Mouse (Mus musculus) megakaryocyte, adult 5-6 weeks (primary cell): ENCODE data around the gene Zfp692. TPM values are rescaled to one million over a fixed set of nuclear protein-coding genes. Genes with fewer than 3 reads are reported as not detected.
"Not testable (repeated sequence)": the region's sequence is repeated elsewhere in the genome, so short reads cannot be mapped to it uniquely, and the experiment has no call there.

Source experiments
- ATAC-seq: 2 replicates; pipeline ENCODE4 v1.8.0; 2016; ENCODE audit warnings: mild to moderate bottlenecking, inconsistent platforms; ENCODE audit not compliant: poor library complexity, severe bottlenecking
- total RNA-seq, 2 experiments: library from RNA; stranded (forward) in 1 of 2; stranded (reverse) in 1 of 2; fragments of 153-499, 151-499 nt in 1 of 2; fragments of 221-1000, 200-1000 nt in 1 of 2; gene quantifications; 2 replicates each; pipeline versions ENCODE4 v1.2.3 to v1.2.4; 2015 to 2017

Gene Zfp692
- total RNA-seq, 2 experiments from 2014 or later, result 5.6 to 8.6 TPM

DNA sequence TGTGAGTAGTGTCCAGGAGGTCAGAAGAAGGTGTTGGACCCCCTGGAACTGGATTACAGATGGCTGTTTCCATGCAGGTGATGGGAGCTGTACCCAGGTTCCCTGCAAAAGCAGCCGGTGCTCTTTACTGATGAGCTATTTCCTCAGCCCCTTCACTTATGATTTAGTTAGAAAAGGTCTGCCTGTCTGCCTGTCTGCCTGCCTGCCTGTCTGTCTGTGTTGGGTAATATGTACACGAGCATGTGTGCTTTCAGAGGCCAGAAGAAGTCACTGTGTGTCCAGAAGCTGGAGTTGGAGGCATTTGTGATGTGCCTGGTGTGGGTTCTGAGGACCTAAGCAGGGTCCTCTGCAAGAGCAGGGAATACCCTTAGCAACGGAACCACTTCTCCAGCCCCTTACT is 46.8 kb downstream of the Zfp692 start:
- ATAC-seq, result no peak

GRCm38 (mm10) chr11:58354476-58354875 is 47.6 kb downstream of the Zfp692 start:
- ATAC-seq, result no peak

GRCm38 (mm10) chr11:58354927-58355326 is 48.1 kb downstream of the Zfp692 start:
- no peak for ATAC-seq

GRCm38 (mm10) chr11:58357042-58357441 is 50.2 kb downstream of the Zfp692 start:
- no peak for ATAC-seq

DNA sequence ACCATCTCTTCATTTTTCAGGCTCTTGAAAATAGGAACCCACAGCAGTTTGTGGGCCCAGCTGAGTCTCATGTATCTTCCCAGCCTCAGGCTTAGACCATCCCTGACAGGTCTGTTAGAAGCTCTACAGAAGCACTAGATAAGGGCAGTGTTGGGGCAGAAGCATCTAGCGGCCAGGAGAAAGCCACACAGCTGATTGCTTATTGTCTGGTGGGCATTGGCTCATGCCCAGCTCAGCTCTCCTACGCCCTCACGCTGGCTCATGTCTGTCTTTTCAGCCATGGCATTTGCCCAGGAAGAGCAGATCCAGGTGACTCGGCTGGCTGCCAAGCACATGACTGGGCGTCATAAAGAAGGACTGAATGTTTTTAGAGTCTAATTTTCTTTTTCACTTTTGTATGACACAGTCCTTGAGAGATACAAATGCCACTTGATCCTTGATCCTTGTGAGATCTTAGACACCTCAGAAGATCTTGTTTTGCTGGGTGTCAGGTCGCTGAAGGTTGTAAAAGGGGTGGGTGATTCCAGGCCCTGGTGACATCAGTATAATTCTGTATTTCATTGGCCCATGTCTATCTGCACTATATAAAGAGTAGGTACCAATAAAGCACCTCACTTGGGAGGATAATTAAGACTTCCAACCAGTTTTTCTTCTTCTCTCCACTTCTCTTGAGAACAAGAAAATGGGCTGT is 51.1 kb downstream of the Zfp692 start:
- no peak for ATAC-seq

DNA sequence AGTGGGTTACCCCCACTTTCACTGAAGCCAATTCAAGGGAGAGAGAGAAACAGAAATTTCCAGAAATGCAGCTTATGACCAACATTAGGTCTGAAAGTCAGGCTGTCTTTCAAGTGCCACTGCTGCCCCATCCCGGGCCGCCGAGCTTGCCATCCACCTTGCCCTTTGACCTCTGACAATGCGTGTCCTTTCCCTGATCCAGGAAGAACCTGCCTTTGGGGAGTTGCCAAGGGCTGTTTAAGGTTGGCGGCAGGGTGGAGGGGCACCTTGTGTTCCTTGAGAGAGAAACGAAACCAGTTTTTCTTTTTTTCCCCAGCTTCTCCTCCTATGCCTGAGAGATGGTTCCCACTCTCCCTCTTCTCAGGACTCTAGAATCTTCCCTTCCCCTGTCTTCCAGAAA is 55.7 kb downstream of the Zfp692 start:
- ATAC-seq, result not testable (repeated sequence)

Other genes starting within 250 kb of the Zfp692 start
- not detected in 2 replicates for gene Gm12248, start 213.9 kb upstream of the Zfp692 start, total RNA-seq (2015)
- not detected in 2 replicates for gene Gm12248, start 213.9 kb upstream of the Zfp692 start, total RNA-seq (2017)
- 57.4 and 62.3 TPM in 2 replicates for gene Cnot8, start 202.9 kb upstream of the Zfp692 start, total RNA-seq (2015)
- 86.3 and 88.8 TPM in 2 replicates for gene Cnot8, start 202.9 kb upstream of the Zfp692 start, total RNA-seq (2017)
- 3.4 and 7.3 TPM in 2 replicates for gene Gemin5, start 138.5 kb upstream of the Zfp692 start, total RNA-seq (2015)
- 7.4 and 7.8 TPM in 2 replicates for gene Gemin5, start 138.5 kb upstream of the Zfp692 start, total RNA-seq (2017)
- 45.0 and 47.8 TPM in 2 replicates for gene Mrpl22, start 135.4 kb upstream of the Zfp692 start, total RNA-seq (2015)
- gene Mrpl22, start 135.4 kb upstream of the Zfp692 start, total RNA-seq (2017), result 29.6 and 31.8 TPM in 2 replicates
- gene Igtp, start 107.5 kb upstream of the Zfp692 start, total RNA-seq (2015), result 21.0 and 23.8 TPM in 2 replicates
- 14.0 and 16.0 TPM in 2 replicates for gene Igtp, start 107.5 kb upstream of the Zfp692 start, total RNA-seq (2017)
- 19.7 and 23.3 TPM in 2 replicates for gene Irgm2, start 107.5 kb upstream of the Zfp692 start, total RNA-seq (2015)
- gene Irgm2, start 107.5 kb upstream of the Zfp692 start, total RNA-seq (2017), result 18.2 and 18.7 TPM in 2 replicates
- gene 4930438A08Rik, start 32.3 kb upstream of the Zfp692 start, total RNA-seq (2015), result 12.5 and 18.7 TPM in 2 replicates
- gene 4930438A08Rik, start 32.3 kb upstream of the Zfp692 start, total RNA-seq (2017), result 23.6 and 30.1 TPM in 2 replicates
- gene Zfp672, start 23.3 kb downstream of the Zfp692 start, total RNA-seq (2015), result 26.9 and 28.8 TPM in 2 replicates
- 14.7 and 19.2 TPM in 2 replicates for gene Zfp672, start 23.3 kb downstream of the Zfp692 start, total RNA-seq (2017)
- 3.8 and 4.1 TPM in 2 replicates for gene Sh3bp5l, start 23.7 kb downstream of the Zfp692 start, total RNA-seq (2015)
- 13.6 and 20.5 TPM in 2 replicates for gene Sh3bp5l, start 23.7 kb downstream of the Zfp692 start, total RNA-seq (2017)
- not detected in 2 replicates for gene Lypd8, start 72.0 kb downstream of the Zfp692 start, total RNA-seq (2015)
- gene Lypd8, start 72.0 kb downstream of the Zfp692 start, total RNA-seq (2017), result not detected in 2 replicates
- not detected in 2 replicates for gene 1810065E05Rik, start 114.0 kb downstream of the Zfp692 start, total RNA-seq (2015)
- gene 1810065E05Rik, start 114.0 kb downstream of the Zfp692 start, total RNA-seq (2017), result not detected in 2 replicates
- not detected in 2 replicates for gene Gm12253, start 125.5 kb downstream of the Zfp692 start, total RNA-seq (2015)
- gene Gm12253, start 125.5 kb downstream of the Zfp692 start, total RNA-seq (2017), result not detected in 2 replicates
- not detected in 2 replicates for gene Lypd9, start 145.9 kb downstream of the Zfp692 start, total RNA-seq (2015)
- not detected in 2 replicates for gene Lypd9, start 145.9 kb downstream of the Zfp692 start, total RNA-seq (2017)
- gene Olfr30, start 155.2 kb downstream of the Zfp692 start, total RNA-seq (2015), result not detected in 2 replicates
- not detected in 2 replicates for gene Olfr30, start 155.2 kb downstream of the Zfp692 start, total RNA-seq (2017)
- gene Olfr332, start 185.5 kb downstream of the Zfp692 start, total RNA-seq (2015), result not detected in 2 replicates
- gene Olfr332, start 185.5 kb downstream of the Zfp692 start, total RNA-seq (2017), result not detected in 2 replicates
- gene Olfr331, start 195.5 kb downstream of the Zfp692 start, total RNA-seq (2015), result not detected in 2 replicates
- gene Olfr331, start 195.5 kb downstream of the Zfp692 start, total RNA-seq (2017), result not detected in 2 replicates
- gene Olfr330, start 227.8 kb downstream of the Zfp692 start, total RNA-seq (2015), result not detected in 2 replicates
- gene Olfr330, start 227.8 kb downstream of the Zfp692 start, total RNA-seq (2017), result not detected in 2 replicates
- not detected in 2 replicates for gene Olfr329-ps, start 239.4 kb downstream of the Zfp692 start, total RNA-seq (2015)
- not detected in 2 replicates for gene Olfr329-ps, start 239.4 kb downstream of the Zfp692 start, total RNA-seq (2017)
- gene Olfr328, start 248.6 kb downstream of the Zfp692 start, total RNA-seq (2015), result not detected in 2 replicates
- gene Olfr328, start 248.6 kb downstream of the Zfp692 start, total RNA-seq (2017), result 0.07 TPM in 1 of 2 replicates, not detected in the other